Mouse (Mus musculus): ENCODE measurements around the gene 4933402D24Rik. TPM values are rescaled to one million over a fixed set of nuclear protein-coding genes. Genes with fewer than 3 reads are reported as not detected.

Gene 4933402D24Rik
- polyA plus RNA-seq (2015; fragmentation: Nextera tagmentation; extraction: Ambion mirVana) = 0.22 and 0.32 TPM in 2 replicates

- H3K27ac ChIP-seq = no peak within 1 kb of the TSS
- peaks cover 34% of the 10 kb centered on the region for H3K4me1 ChIP-seq (replicated peaks)
- no peak for ATAC-seq
- H3K4me3 ChIP-seq (replicated peaks) = no peak within 1 kb of the TSS
- no peaks in the 10 kb centered on the region for H3K36me3 ChIP-seq
- no peaks in the 10 kb centered on the region for H3K27me3 ChIP-seq
- no peak within 1 kb of the TSS for H3K4me2 ChIP-seq (replicated peaks)
- WGBS = 79% methylated on average over 5 of the region's 5 CpGs
- no peaks in the 10 kb centered on the region for H3K9me3 ChIP-seq
- H3K9ac ChIP-seq (replicated peaks) = no peak within 1 kb of the TSS
These were observed at the start of gene 4933402D24Rik for GRCm38 (mm10) chr1:63769167-63769566. 4933402D24Rik (minus strand) TSS chr1:63769267.

DNA sequence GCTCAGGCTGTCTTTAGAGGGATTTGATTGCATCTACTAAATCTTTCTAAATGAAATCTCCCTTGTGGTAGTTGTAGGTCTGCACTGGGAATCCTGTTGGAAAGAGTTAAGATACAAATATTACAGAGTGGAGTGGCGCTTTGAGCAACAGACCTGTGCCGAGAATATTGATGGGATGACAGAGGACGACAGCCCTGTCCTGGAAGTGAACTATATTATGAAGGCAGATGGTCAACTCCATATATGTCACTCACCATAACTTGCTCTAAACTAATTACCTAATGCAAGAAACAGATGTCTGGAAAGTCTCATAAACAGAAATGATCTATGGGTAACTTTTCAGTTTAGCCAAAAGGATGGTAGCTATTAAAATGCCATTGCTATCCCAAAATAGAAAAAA, 39.5 kb upstream of the 4933402D24Rik start:
- Histone ChIP-seq H3K4me1 (replicated peaks) (0 out of 2 replicates have a peak, but pooled peaks cover 2% of the 10 kb centered on the region), H3K27me3 (no peaks in the 10 kb centered on the region), H3K27ac (no peak overlapping the region), H3K9ac (replicated peaks) (no peak overlapping the region), H3K4me2 (replicated peaks) (no peak overlapping the region), H3K4me3 (replicated peaks) (no peak overlapping the region), H3K9me3 (no peaks in the 10 kb centered on the region), H3K36me3 (no peaks in the 10 kb centered on the region)
- 86% methylated on average over 3 of the region's 3 CpGs for WGBS
- ATAC-seq = no peak

DNA sequence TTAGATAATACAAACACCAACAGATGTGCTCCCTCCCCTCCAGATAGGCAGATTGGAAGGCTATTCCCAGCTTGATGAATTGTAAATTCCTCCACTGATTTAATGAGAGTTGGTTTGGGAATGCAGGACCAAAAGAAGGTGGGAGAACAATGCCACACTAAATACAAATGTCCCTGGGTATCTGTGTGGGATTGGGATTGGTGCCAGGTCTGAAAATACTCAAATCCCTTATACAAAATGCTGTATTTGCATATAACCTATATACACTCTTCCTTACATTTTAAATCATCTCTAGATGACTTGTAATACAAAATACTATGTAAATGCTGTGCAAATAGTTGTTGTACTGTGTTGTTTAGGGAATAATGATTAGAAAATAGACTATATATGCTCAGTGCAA, 36.0 kb upstream of the 4933402D24Rik start:
- Histone ChIP-seq H3K4me2 (replicated peaks) (no peak overlapping the region), H3K27ac (0 out of 2 replicates have a peak overlapping the region, but pooled peaks have one; percentile 30), H3K36me3 (no peaks in the 10 kb centered on the region), H3K4me3 (replicated peaks) (no peak overlapping the region), H3K9ac (replicated peaks) (no peak overlapping the region), H3K9me3 (no peaks in the 10 kb centered on the region), H3K4me1 (replicated peaks) (0 out of 2 replicates have a peak, but pooled peaks cover 2% of the 10 kb centered on the region), H3K27me3 (no peaks in the 10 kb centered on the region)
- ATAC-seq = no peak

DNA sequence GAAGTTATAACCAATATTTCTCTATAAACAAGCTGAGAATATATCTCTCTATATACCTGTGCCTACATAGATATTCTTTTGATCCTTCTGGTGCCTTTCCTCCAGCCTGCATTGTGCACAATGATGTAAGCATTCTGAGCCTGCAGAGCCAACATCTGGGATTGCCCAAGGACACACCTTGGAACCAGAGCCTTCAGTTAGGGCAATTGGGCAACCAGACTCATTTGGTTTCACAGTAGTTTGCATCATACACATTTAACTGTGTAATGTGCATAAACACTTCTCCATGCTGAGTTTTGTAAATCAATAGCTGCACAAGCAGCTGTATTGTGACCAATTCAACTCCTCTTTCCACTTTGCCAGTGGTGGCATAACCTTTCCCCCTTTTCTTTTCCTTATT, 25.3 kb upstream of the 4933402D24Rik start:
- Histone ChIP-seq H3K4me1 (replicated peaks) (no peaks in the 10 kb centered on the region), H3K27ac (no peak overlapping the region), H3K4me2 (replicated peaks) (no peak overlapping the region), H3K27me3 (no peaks in the 10 kb centered on the region), H3K9ac (replicated peaks) (no peak overlapping the region), H3K9me3 (no peaks in the 10 kb centered on the region), H3K4me3 (replicated peaks) (no peak overlapping the region), H3K36me3 (no peaks in the 10 kb centered on the region)
- ATAC-seq = no peak

GRCm38 (mm10) chr1:63776902-63777630, 8.0 kb upstream of the 4933402D24Rik start:
- no peaks in the 10 kb centered on the region for H3K36me3 ChIP-seq
- no peaks in the 10 kb centered on the region for H3K4me1 ChIP-seq (replicated peaks)
- H3K4me2 ChIP-seq (replicated peaks) = no peak overlapping the region
- 65% methylated on average over 4 of the region's 4 CpGs for WGBS
- H3K27ac ChIP-seq = no peak overlapping the region
- H3K9me3 ChIP-seq = 0 out of 2 replicates have a peak, but pooled peaks cover 5% of the 10 kb centered on the region
- no peak overlapping the region for H3K9ac ChIP-seq (replicated peaks)
- no peaks in the 10 kb centered on the region for H3K27me3 ChIP-seq
- ATAC-seq = no peak
- H3K4me3 ChIP-seq (replicated peaks) = no peak overlapping the region

DNA sequence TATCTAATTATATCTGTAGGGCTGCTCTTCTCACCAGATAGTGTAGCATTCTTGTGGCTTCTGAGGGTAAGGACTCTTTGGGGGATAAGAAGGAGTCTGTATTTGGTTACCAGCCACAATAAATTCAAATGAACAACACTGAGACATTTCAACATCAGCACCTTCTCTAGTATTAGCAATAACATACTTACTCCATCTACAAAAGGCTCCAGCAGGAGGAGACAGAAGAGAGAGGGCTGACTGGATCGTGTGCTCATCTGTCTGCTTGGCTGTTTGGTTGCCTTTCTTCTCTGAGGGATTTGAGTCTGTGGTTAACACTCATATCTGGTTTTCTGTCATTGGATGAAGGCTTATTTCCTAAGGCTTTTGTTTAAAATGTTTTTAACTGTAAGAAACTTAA, 7.3 kb upstream of the 4933402D24Rik start:
- no peak overlapping the region for H3K27ac ChIP-seq
- H3K9me3 ChIP-seq = 0 out of 2 replicates have a peak, but pooled peaks cover 5% of the 10 kb centered on the region
- ATAC-seq = no peak
- no peaks in the 10 kb centered on the region for H3K36me3 ChIP-seq
- H3K4me3 ChIP-seq (replicated peaks) = no peak overlapping the region
- no peaks in the 10 kb centered on the region for H3K27me3 ChIP-seq
- H3K4me2 ChIP-seq (replicated peaks) = no peak overlapping the region
- WGBS = 70% methylated on average over 1 of the region's 1 CpGs
- no peak overlapping the region for H3K9ac ChIP-seq (replicated peaks)
- no peaks in the 10 kb centered on the region for H3K4me1 ChIP-seq (replicated peaks)

DNA sequence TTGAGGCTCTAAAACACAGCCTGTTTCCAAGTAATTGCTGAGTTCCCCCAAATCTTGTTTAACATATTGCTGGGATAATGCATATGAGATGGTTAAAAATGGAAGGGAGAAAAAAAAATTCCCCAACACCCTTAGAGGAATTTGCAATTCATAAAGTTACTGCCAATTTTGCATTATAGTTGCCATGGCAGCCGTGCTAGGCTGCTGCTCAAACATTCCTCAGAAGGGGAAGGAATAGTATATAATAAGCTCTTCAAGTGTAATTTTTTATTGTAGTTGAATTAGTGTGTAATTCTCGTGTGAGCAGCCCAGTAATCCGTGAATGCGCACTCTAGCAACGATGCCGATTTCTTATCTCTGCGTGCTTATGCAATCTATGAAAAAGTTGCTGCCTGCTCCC, 1.2 kb upstream of the 4933402D24Rik start:
- no peak overlapping the region for H3K4me2 ChIP-seq (replicated peaks)
- H3K27ac ChIP-seq = no peak overlapping the region
- H3K4me3 ChIP-seq (replicated peaks) = no peak overlapping the region
- peaks cover 25% of the 10 kb centered on the region for H3K4me1 ChIP-seq (replicated peaks)
- 53% methylated on average over 7 of the region's 7 CpGs for WGBS
- no peak overlapping the region for H3K9ac ChIP-seq (replicated peaks)
- no peaks in the 10 kb centered on the region for H3K36me3 ChIP-seq
- H3K9me3 ChIP-seq = 0 out of 2 replicates have a peak, but pooled peaks cover 5% of the 10 kb centered on the region
- 0 out of 2 replicates have a peak, but pooled peaks have one; percentile 53 for ATAC-seq
- H3K27me3 ChIP-seq = no peaks in the 10 kb centered on the region

GRCm38 (mm10) chr1:63768112-63768511, 955 bp downstream of the 4933402D24Rik start:
- Histone ChIP-seq H3K9ac (replicated peaks) (no peak overlapping the region), H3K27me3 (no peaks in the 10 kb centered on the region), H3K4me3 (replicated peaks) (no peak overlapping the region), H3K9me3 (no peaks in the 10 kb centered on the region), H3K4me1 (replicated peaks) (peaks cover 44% of the 10 kb centered on the region), H3K27ac (no peak overlapping the region), H3K4me2 (replicated peaks) (no peak overlapping the region), H3K36me3 (no peaks in the 10 kb centered on the region)
- WGBS = 85% methylated on average over 8 of the region's 8 CpGs
- ATAC-seq = no peak

- no peaks in the 10 kb centered on the region for H3K9me3 ChIP-seq
- H3K36me3 ChIP-seq = no peaks in the 10 kb centered on the region
- H3K27ac ChIP-seq = peak overlapping the region; percentile 77
- H3K4me3 ChIP-seq (replicated peaks) = no peak overlapping the region
- H3K9ac ChIP-seq (replicated peaks) = no peak overlapping the region
- 40% methylated on average over 7 of the region's 7 CpGs for WGBS
- 0 out of 2 replicates have a peak, but pooled peaks have one; percentile 12 for ATAC-seq
- peak overlapping the region; percentile 15; the same call in 1 of the 2 replicates for H3K4me2 ChIP-seq (replicated peaks)
- no peaks in the 10 kb centered on the region for H3K27me3 ChIP-seq
- peaks cover 36% of the 10 kb centered on the region for H3K4me1 ChIP-seq (replicated peaks)
These were observed 4.7 kb downstream of the 4933402D24Rik start for GRCm38 (mm10) chr1:63764395-63764794.

- ATAC-seq = peak; percentile 80
- Histone ChIP-seq H3K27me3 (no peaks in the 10 kb centered on the region), H3K4me1 (replicated peaks) (peaks cover 36% of the 10 kb centered on the region), H3K36me3 (no peaks in the 10 kb centered on the region), H3K9ac (replicated peaks) (no peak overlapping the region), H3K4me2 (replicated peaks) (peak overlapping the region; percentile 15; the same call in 1 of the 2 replicates), H3K27ac (peak overlapping the region; percentile 77), H3K4me3 (replicated peaks) (no peak overlapping the region), H3K9me3 (no peaks in the 10 kb centered on the region)
- 5% methylated on average over 7 of the region's 7 CpGs for WGBS
These were observed 5.1 kb downstream of the 4933402D24Rik start for GRCm38 (mm10) chr1:63763881-63764386.

- H3K27me3 ChIP-seq = no peaks in the 10 kb centered on the region
- H3K4me1 ChIP-seq (replicated peaks) = peaks cover 36% of the 10 kb centered on the region
- H3K9ac ChIP-seq (replicated peaks) = no peak overlapping the region
- no peak overlapping the region for H3K4me3 ChIP-seq (replicated peaks)
- H3K36me3 ChIP-seq = no peaks in the 10 kb centered on the region
- H3K4me2 ChIP-seq (replicated peaks) = peak overlapping the region; percentile 15; the same call in 1 of the 2 replicates
- 7% methylated on average over 3 of the region's 3 CpGs for WGBS
- ATAC-seq = peak; percentile 86
- no peaks in the 10 kb centered on the region for H3K9me3 ChIP-seq
- peak overlapping the region; percentile 77 for H3K27ac ChIP-seq
These were observed 5.8 kb downstream of the 4933402D24Rik start for GRCm38 (mm10) chr1:63763212-63763694.

DNA sequence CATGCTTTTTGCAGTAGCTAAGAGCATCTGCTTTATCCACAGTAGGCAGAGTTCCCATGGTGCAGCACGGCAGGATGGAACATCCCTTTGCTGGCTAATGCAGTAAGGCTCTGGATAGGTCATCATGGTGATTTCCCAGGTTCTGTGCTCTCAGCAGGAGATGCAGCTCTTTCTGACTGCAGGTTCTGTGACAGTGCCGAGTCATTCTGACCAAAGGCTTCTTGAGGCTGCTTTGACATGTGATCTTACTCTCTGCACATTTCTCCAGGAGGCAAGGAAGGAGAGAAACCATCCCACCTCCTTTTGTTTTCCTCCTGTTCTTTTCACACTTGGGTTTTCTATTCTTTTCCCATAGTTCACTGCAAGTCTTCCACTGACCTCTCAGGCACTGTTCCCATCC, 13.1 kb downstream of the 4933402D24Rik start:
- no peak overlapping the region for H3K4me3 ChIP-seq (replicated peaks)
- WGBS = 65% methylated on average over 2 of the region's 2 CpGs
- ATAC-seq = no peak

More for the DNA sequence above, 13.1 kb downstream of the 4933402D24Rik start:
- Histone ChIP-seq H3K9ac (replicated peaks) (no peak overlapping the region), H3K9me3 (no peaks in the 10 kb centered on the region), H3K27ac (no peak overlapping the region), H3K4me1 (replicated peaks) (no peaks in the 10 kb centered on the region; the same call in 1 of the 2 replicates), H3K36me3 (peaks cover 19% of the 10 kb centered on the region), H3K4me2 (replicated peaks) (no peak overlapping the region), H3K27me3 (no peaks in the 10 kb centered on the region)
